Mouse (Mus musculus): ENCODE data around the gene Insrr.

GRCm38 (mm10) chr3:87785626-87786214, 11.0 kb upstream of the Insrr start:
- TF ChIP-seq CTCF (IDR thresholded peaks at IDR 0.05; ENCODE audit: low read depth) (no peak), EP300 (IDR thresholded peaks at IDR 0.05; ENCODE audit: low read depth) (no peak)
